Mouse (Mus musculus): ENCODE data around the gene Uqcc2. TPM values are rescaled to one million over a fixed set of nuclear protein-coding genes. Genes with fewer than 3 reads are reported as not detected.

Gene Uqcc2
- total and polyA plus RNA-seq, 3 experiments, result 132 to 406 (median 218) TPM

- no peak for DNase-seq
These were observed 56.6 kb downstream of the Uqcc2 start for GRCm38 (mm10) chr17:27077133-27077532.

- no peak for DNase-seq
These were observed 58.6 kb downstream of the Uqcc2 start for GRCm38 (mm10) chr17:27074849-27075745.

- DNase-seq, result no peak
These were observed 59.5 kb downstream of the Uqcc2 start for GRCm38 (mm10) chr17:27074236-27074635.

GRCm38 (mm10) chr17:27073778-27074177 is 59.9 kb downstream of the Uqcc2 start:
- DNase-seq, result no peak

GRCm38 (mm10) chr17:27073126-27073525 is 60.6 kb downstream of the Uqcc2 start:
- DNase-seq, result no peak

Small RNA genes within 50 kb of the gene (microRNA-seq; reads per million reads assigned to microRNA genes)
- 0 to 0.41 reads per million in 2 experiments for gene Mir7677

Other genes starting within 250 kb of the Uqcc2 start
- 1 to 10 TPM; 1.0 to 1.3 TPM for gene Kifc5b, start 216.8 kb downstream of the Uqcc2 start, total RNA-seq (2021)
- gene Kifc5b, start 216.8 kb downstream of the Uqcc2 start, polyA plus RNA-seq (2012; rRNA removed), result 1.2 and 2.1 TPM in 2 replicates
- gene Phf1, start 200.9 kb downstream of the Uqcc2 start, total RNA-seq (2021), result 10 to 100 TPM; 35.2 to 36.4 TPM
- gene Phf1, start 200.9 kb downstream of the Uqcc2 start, polyA plus RNA-seq (2012; rRNA removed), result 202 and 271 TPM in 2 replicates
- 100 to 1,000 TPM; 145 to 164 TPM for gene Cuta, start 194.3 kb downstream of the Uqcc2 start, total RNA-seq (2021)
- 378 and 381 TPM in 2 replicates for gene Cuta, start 194.3 kb downstream of the Uqcc2 start, polyA plus RNA-seq (2012; rRNA removed)
- 10 to 100 TPM; 14.3 to 21.8 TPM for gene Syngap1, start 192.7 kb downstream of the Uqcc2 start, total RNA-seq (2021)
- 51.6 and 56.0 TPM in 2 replicates for gene Syngap1, start 192.7 kb downstream of the Uqcc2 start, polyA plus RNA-seq (2012; rRNA removed)
- gene Zbtb9, start 160.7 kb downstream of the Uqcc2 start, total RNA-seq (2021), result 1 to 10 TPM; 4.6 to 8.7 TPM
- 6.9 and 7.1 TPM in 2 replicates for gene Zbtb9, start 160.7 kb downstream of the Uqcc2 start, polyA plus RNA-seq (2012; rRNA removed)
- gene Bak1, start 104.9 kb downstream of the Uqcc2 start, total RNA-seq (2021), result 10 to 100 TPM; 35.0 to 41.6 TPM
- 45.3 and 57.4 TPM in 2 replicates for gene Bak1, start 104.9 kb downstream of the Uqcc2 start, polyA plus RNA-seq (2012; rRNA removed)
- gene Itpr3, start 76.6 kb downstream of the Uqcc2 start, total RNA-seq (2021), result 1 to 10 TPM; 5.0 to 6.7 TPM
- 6.0 and 6.9 TPM in 2 replicates for gene Itpr3, start 76.6 kb downstream of the Uqcc2 start, polyA plus RNA-seq (2012; rRNA removed)
- gene Ip6k3, start 33.9 kb upstream of the Uqcc2 start, total RNA-seq (2021), result 1 to 10 TPM in 1 of 2 experiments, under 1 TPM in 1; 0.69 to 1.9 TPM
- 0.83 and 1.2 TPM in 2 replicates for gene Ip6k3, start 33.9 kb upstream of the Uqcc2 start, polyA plus RNA-seq (2012; rRNA removed)
- 10 to 100 TPM; 53.3 to 56.3 TPM for gene Lemd2, start 70.6 kb upstream of the Uqcc2 start, total RNA-seq (2021)
- gene Lemd2, start 70.6 kb upstream of the Uqcc2 start, polyA plus RNA-seq (2012; rRNA removed), result 152 and 185 TPM in 2 replicates

Measured in adrenal gland, adult 2 months (tissue).